8 mouse cellular contexts compared by ENCODE assay signal in the genomic region with DNA sequence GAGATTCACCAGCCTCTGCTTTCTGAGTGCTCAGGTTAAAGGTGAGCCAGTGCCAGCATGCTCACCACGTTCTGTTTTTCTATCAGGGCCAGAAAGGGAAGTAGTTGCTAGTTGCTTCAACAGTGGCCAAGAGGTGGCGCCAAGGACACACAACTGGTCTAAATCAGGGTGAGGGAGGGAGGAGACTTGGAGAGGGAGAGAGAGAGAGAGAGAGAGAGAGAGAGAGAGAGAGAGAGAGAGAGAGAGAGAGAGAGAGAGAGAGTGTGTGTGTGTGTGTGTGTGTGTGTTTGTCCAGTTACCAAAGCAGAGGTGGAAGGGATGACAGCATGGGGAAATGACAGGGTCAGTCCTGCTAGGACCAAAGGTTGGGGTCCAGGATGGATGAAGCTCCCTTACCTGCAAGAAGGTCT. TPM values are rescaled to one million over a fixed set of nuclear protein-coding genes. Genes with fewer than 3 reads are reported as not detected.
A peak's percentile ranks its signal among the peaks of the same experiment; 100 is the strongest.
DNase-seq lines count a peak whose midpoint lies in the region; ATAC-seq and TF ChIP-seq lines count a peak whose summit lies in the region.

No protein-coding gene starts in this region.

- H3K4me3 ChIP-seq in testis, adult 2 months (ENCODE audit: control insufficient read depth, low read depth, low read length), result no peak overlapping the region
- no peak overlapping the region for H3K4me3 ChIP-seq in embryonic fibroblast, embryonic 13.5 days (ENCODE audit: insufficient read depth, low read length)
- H3K4me3 ChIP-seq in midbrain, postnatal 0 days (ENCODE audit: low read depth, low read length), result no peak overlapping the region

- no peaks in the 10 kb centered on the region for H3K9me3 ChIP-seq in midbrain, postnatal 0 days (ENCODE audit: low read length)

- TF ChIP-seq CTCF in testis, adult 2 months (IDR thresholded peaks at IDR 0.05; ENCODE audit: control insufficient read depth, insufficient read depth, insufficient replicate concordance, low read depth, low read length), result peak; percentile 38; the same call in 1 of the 2 replicates
- TF ChIP-seq CTCF in embryonic fibroblast, embryonic 13.5 days (IDR thresholded peaks at IDR 0.05; ENCODE audit: borderline replicate concordance, insufficient read depth, low read length), result peak; percentile 71; the same call in 1 of the 2 replicates
- peak; percentile 86 for TF ChIP-seq CTCF in midbrain, postnatal 0 days (IDR thresholded peaks at IDR 0.05)

- H3K4me2 ChIP-seq in midbrain, postnatal 0 days (ENCODE audit: low read depth, low read length, poor library complexity, severe bottlenecking), result no peak overlapping the region

- no peaks in the 10 kb centered on the region for H3K36me3 ChIP-seq in testis, adult 2 months (ENCODE audit: control insufficient read depth, insufficient read depth, low read length)
- no peaks in the 10 kb centered on the region for H3K36me3 ChIP-seq in midbrain, postnatal 0 days (ENCODE audit: insufficient read depth, low read length)

- no peak overlapping the region for H3K27ac ChIP-seq in testis, adult 2 months (ENCODE audit: control insufficient read depth, insufficient read depth, low read depth, low read length)
- no peak overlapping the region for H3K27ac ChIP-seq in embryonic fibroblast, embryonic 13.5 days (ENCODE audit: insufficient read depth, low read length)
- H3K27ac ChIP-seq in midbrain, postnatal 0 days (ENCODE audit: low read depth, low read length), result no peak overlapping the region

- no peak for TF ChIP-seq POLR2A in testis, adult 2 months (IDR thresholded peaks at IDR 0.05; ENCODE audit: control insufficient read depth, low read depth, low read length)
- TF ChIP-seq POLR2A in embryonic fibroblast, embryonic 13.5 days (IDR thresholded peaks at IDR 0.05; ENCODE audit: low read depth, low read length), result no peak

- H3K9ac ChIP-seq in midbrain, postnatal 0 days (replicated peaks; ENCODE audit: low read length, poor library complexity, severe bottlenecking), result no peak overlapping the region

- peak; percentile 80 to 87 for DNase-seq in cerebellum, postnatal 14 days
- no peak for DNase-seq in testis, postnatal 14 days (ENCODE audit: low spot score)
- peak; percentile 71 to 88 for DNase-seq in kidney, postnatal 36 days
- DNase-seq in midbrain, postnatal 0 days (ENCODE audit: low spot score), result peak; percentile 89
- peak; percentile 64 for DNase-seq in thymus, postnatal 25 days

- H3K4me1 ChIP-seq in testis, adult 2 months (ENCODE audit: control insufficient read depth, insufficient read depth, low read length), result no peaks in the 10 kb centered on the region; the same call in 1 of the 2 replicates
- no peaks in the 10 kb centered on the region for H3K4me1 ChIP-seq in embryonic fibroblast, embryonic 13.5 days (ENCODE audit: control insufficient read depth, insufficient read depth, low read length)
- no peaks in the 10 kb centered on the region for H3K4me1 ChIP-seq in midbrain, postnatal 0 days (ENCODE audit: insufficient read depth, low read length)

- no peak for ATAC-seq in cerebellum, adult (ENCODE audit: insufficient number of reproducible peaks, low FRiP score, low TSS enrichment)
- ATAC-seq in midbrain, postnatal 0 days (ENCODE audit: low FRiP score), result no peak

- no peaks in the 10 kb centered on the region for H3K27me3 ChIP-seq in testis, adult 2 months (ENCODE audit: control insufficient read depth, insufficient read depth, low read length)
- H3K27me3 ChIP-seq in midbrain, postnatal 0 days (ENCODE audit: insufficient read depth, low read length), result no peaks in the 10 kb centered on the region

- WGBS in midbrain, postnatal 0 days, result 0% methylated on average over 2 of the region's 2 CpGs

RNA-seq across cellular contexts. Expression of gene Zfp385a, which starts 7.4 kb away (rescaled TPM):
- polyA plus RNA-seq in testis, adult 2 months (2012; rRNA removed), result 84.7 and 92.7 TPM in 2 replicates
- 25.0 and 27.6 TPM in 2 replicates for polyA plus RNA-seq in embryonic fibroblast, embryonic 13.5 days (2011; ENCODE audit: insufficient read length, low read depth, missing spikeins)
- total RNA-seq in midbrain, postnatal 0 days (2014; rRNA removed), result 22.0 and 26.5 TPM in 2 replicates
- 26.9 and 28.8 TPM in 2 replicates for polyA plus RNA-seq in midbrain, postnatal 0 days (2015; fragmentation: Nextera tagmentation; extraction: Ambion mirVana)

RNA-seq across cellular contexts. Expression of gene Itga5, which starts 19.3 kb away (rescaled TPM):
- polyA plus RNA-seq in testis, adult 2 months (2012; rRNA removed), result 1.1 and 1.4 TPM in 2 replicates
- 161 and 346 TPM in 2 replicates for polyA plus RNA-seq in embryonic fibroblast, embryonic 13.5 days (2011; ENCODE audit: insufficient read length, low read depth, missing spikeins)
- total RNA-seq in midbrain, postnatal 0 days (2014; rRNA removed), result 4.8 and 6.8 TPM in 2 replicates
- polyA plus RNA-seq in midbrain, postnatal 0 days (2015; fragmentation: Nextera tagmentation; extraction: Ambion mirVana), result 3.8 TPM in 2 replicates

RNA-seq across cellular contexts. Expression of gene Gpr84, which starts 36.9 kb away (rescaled TPM):
- 0.24 and 0.43 TPM in 2 replicates for polyA plus RNA-seq in testis, adult 2 months (2012; rRNA removed)
- 0.40 TPM in 1 of 2 replicates, not detected in the other for polyA plus RNA-seq in embryonic fibroblast, embryonic 13.5 days (2011; ENCODE audit: insufficient read length, low read depth, missing spikeins)
- total RNA-seq in midbrain, postnatal 0 days (2014; rRNA removed), result 0.27 TPM in 1 of 2 replicates, not detected in the other
- polyA plus RNA-seq in midbrain, postnatal 0 days (2015; fragmentation: Nextera tagmentation; extraction: Ambion mirVana), result 0.29 and 0.37 TPM in 2 replicates

Comparison
In these comparisons a context has a peak if more than half of its experiments do, and no peak if none do; other contexts are left out.
1. RNA of gene Itga5, which starts 19.3 kb away (polyA plus RNA-seq): 161 to 346 TPM in embryonic fibroblast, embryonic 13.5 days; 3.8 TPM in midbrain, postnatal 0 days and 1.1 to 1.4 TPM in testis, adult 2 months; every median in the first group is over 10 times any median in the second.
2. Peak in every context shown above with its lines, with median percentiles within 50 percentile points of each other: CTCF ChIP-seq.